Comparison of ENCODE assay signal across 22 mouse cellular contexts in genomic region chr6:49267686-49268085, GRCm38 (mm10). TPM values are rescaled to one million over a fixed set of nuclear protein-coding genes. Genes with fewer than 3 reads are reported as not detected.
"Had no signal": no experiment of that assay in that cellular context is flagged by ENCODE, and none has a peak within 500 bp of the region (broad histone marks: within the 10 kb centered on the region; RNA-seq: fewer than 3 reads in every experiment).

No protein-coding gene starts in this region.

- H3K4me2 ChIP-seq: limb, embryonic 13.5 days; liver, embryonic 12.5 days; liver, embryonic 15.5 days; lung, embryonic 15.5 days; midbrain, embryonic 11.5 days had no signal

- H3K27ac ChIP-seq: limb, embryonic 13.5 days; liver, embryonic 12.5 days; liver, embryonic 15.5 days; lung, embryonic 15.5 days; stomach, postnatal 0 days had no signal

- H3K4me3 ChIP-seq: limb, embryonic 13.5 days; liver, embryonic 12.5 days; liver, embryonic 15.5 days; lung, embryonic 15.5 days had no signal

- H3K9ac ChIP-seq: limb, embryonic 13.5 days; liver, embryonic 12.5 days; liver, embryonic 15.5 days; lung, embryonic 15.5 days had no signal

- ATAC-seq: liver, embryonic 12.5 days had no signal

- H3K36me3 ChIP-seq: limb, embryonic 13.5 days; liver, embryonic 12.5 days; liver, embryonic 15.5 days; lung, embryonic 15.5 days had no signal

- H3K4me1 ChIP-seq: limb, embryonic 13.5 days; lung, embryonic 15.5 days had no signal

- H3K27me3 ChIP-seq: limb, embryonic 13.5 days; liver, embryonic 12.5 days; liver, embryonic 15.5 days; lung, embryonic 15.5 days had no signal

- H3K9me3 ChIP-seq: limb, embryonic 13.5 days; liver, embryonic 12.5 days; liver, embryonic 15.5 days; lung, embryonic 15.5 days had no signal

- DNase-seq: kidney, adult 2 months; kidney, postnatal 10 days; kidney, postnatal 4 days; left cerebral cortex, postnatal 4 days; liver; lung, adult 18-20 months; lung, postnatal 10 days; lung, postnatal 4 days; midbrain, embryonic 14.5 days; right cerebral cortex, adult 18-20 months; right cerebral cortex, postnatal 14 days; right cerebral cortex, postnatal 4 days; thymus, adult 2 months; thymus, postnatal 14 days had no signal

RNA-seq across cellular contexts. Expression of gene Igf2bp3, which starts 52.9 kb away (rescaled TPM):
- total RNA-seq: layer of hippocampus, adult 18-20 months; left cerebral cortex, adult 8-10 months had no signal
